Mouse (Mus musculus) erythroid progenitor cell, adult 5-6 weeks (primary cell): ENCODE results near the gene Lgi4. TPM values are rescaled to one million over a fixed set of nuclear protein-coding genes. Genes with fewer than 3 reads are reported as not detected.

Experiments used
- total RNA-seq, 2 experiments: library from RNA; stranded (forward) in 1 of 2; stranded (reverse) in 1 of 2; fragments of 150-400 nt in 1 of 2; fragments of 186-747, 209-891 nt in 1 of 2; gene quantifications; 2 replicates each; pipeline versions ENCODE4 v1.2.3 to v1.2.4; 2015 to 2017; ENCODE audit warnings: low replicate concordance in 2 of 2

The Lgi4 gene
- total RNA-seq, 2 experiments from 2014 or later, result not detected

Other genes starting within 250 kb of the Lgi4 start
- gene Ffar2, start 235.6 kb upstream of the Lgi4 start, total RNA-seq (2015; ENCODE audit: low replicate concordance), result 2.2 and 7.1 TPM in 2 replicates
- 3.1 and 6.0 TPM in 2 replicates for gene Ffar2, start 235.6 kb upstream of the Lgi4 start, total RNA-seq (2017; ENCODE audit: low replicate concordance)
- not detected in 2 replicates for gene Ffar3, start 203.2 kb upstream of the Lgi4 start, total RNA-seq (2015; ENCODE audit: low replicate concordance)
- not detected in 2 replicates for gene Ffar3, start 203.2 kb upstream of the Lgi4 start, total RNA-seq (2017; ENCODE audit: low replicate concordance)
- not detected in 2 replicates for gene Ffar1, start 197.8 kb upstream of the Lgi4 start, total RNA-seq (2015; ENCODE audit: low replicate concordance)
- not detected in 2 replicates for gene Ffar1, start 197.8 kb upstream of the Lgi4 start, total RNA-seq (2017; ENCODE audit: low replicate concordance)
- gene Cd22, start 179.0 kb upstream of the Lgi4 start, total RNA-seq (2015; ENCODE audit: low replicate concordance), result 2.9 and 3.6 TPM in 2 replicates
- gene Cd22, start 179.0 kb upstream of the Lgi4 start, total RNA-seq (2017; ENCODE audit: low replicate concordance), result 1.0 and 3.3 TPM in 2 replicates
- gene Mag, start 144.5 kb upstream of the Lgi4 start, total RNA-seq (2015; ENCODE audit: low replicate concordance), result not detected in 2 replicates
- not detected in 2 replicates for gene Mag, start 144.5 kb upstream of the Lgi4 start, total RNA-seq (2017; ENCODE audit: low replicate concordance)
- not detected in 2 replicates for gene Hamp2, start 134.7 kb upstream of the Lgi4 start, total RNA-seq (2015; ENCODE audit: low replicate concordance)
- not detected in 2 replicates for gene Hamp2, start 134.7 kb upstream of the Lgi4 start, total RNA-seq (2017; ENCODE audit: low replicate concordance)
- not detected in 2 replicates for gene Hamp, start 115.3 kb upstream of the Lgi4 start, total RNA-seq (2015; ENCODE audit: low replicate concordance)
- not detected in 2 replicates for gene Hamp, start 115.3 kb upstream of the Lgi4 start, total RNA-seq (2017; ENCODE audit: low replicate concordance)
- gene Usf2, start 102.5 kb upstream of the Lgi4 start, total RNA-seq (2015; ENCODE audit: low replicate concordance), result 75.9 and 78.6 TPM in 2 replicates
- 121 and 139 TPM in 2 replicates for gene Usf2, start 102.5 kb upstream of the Lgi4 start, total RNA-seq (2017; ENCODE audit: low replicate concordance)
- not detected in 2 replicates for gene Lsr, start 85.9 kb upstream of the Lgi4 start, total RNA-seq (2015; ENCODE audit: low replicate concordance)
- 1.0 TPM in 1 of 2 replicates, not detected in the other for gene Lsr, start 85.9 kb upstream of the Lgi4 start, total RNA-seq (2017; ENCODE audit: low replicate concordance)
- not detected in 2 replicates for gene Fam187b, start 85.6 kb upstream of the Lgi4 start, total RNA-seq (2015; ENCODE audit: low replicate concordance)
- gene Fam187b, start 85.6 kb upstream of the Lgi4 start, total RNA-seq (2017; ENCODE audit: low replicate concordance), result not detected in 2 replicates
- 112 and 145 TPM in 2 replicates for gene Fxyd5, start 16.9 kb upstream of the Lgi4 start, total RNA-seq (2015; ENCODE audit: low replicate concordance)
- 54.3 and 76.5 TPM in 2 replicates for gene Fxyd5, start 16.9 kb upstream of the Lgi4 start, total RNA-seq (2017; ENCODE audit: low replicate concordance)
- gene Fxyd7, start 7.9 kb upstream of the Lgi4 start, total RNA-seq (2015; ENCODE audit: low replicate concordance), result not detected in 2 replicates
- gene Fxyd7, start 7.9 kb upstream of the Lgi4 start, total RNA-seq (2017; ENCODE audit: low replicate concordance), result not detected in 2 replicates
- gene Fxyd1, start 2.1 kb upstream of the Lgi4 start, total RNA-seq (2015; ENCODE audit: low replicate concordance), result not detected in 2 replicates
- gene Fxyd1, start 2.1 kb upstream of the Lgi4 start, total RNA-seq (2017; ENCODE audit: low replicate concordance), result not detected in 2 replicates
- gene Fxyd3, start 17.4 kb downstream of the Lgi4 start, total RNA-seq (2015; ENCODE audit: low replicate concordance), result not detected in 2 replicates
- gene Fxyd3, start 17.4 kb downstream of the Lgi4 start, total RNA-seq (2017; ENCODE audit: low replicate concordance), result not detected in 2 replicates
- 5.9 TPM in 1 of 2 replicates, not detected in the other for gene Hpn, start 55.9 kb downstream of the Lgi4 start, total RNA-seq (2015; ENCODE audit: low replicate concordance)
- gene Hpn, start 55.9 kb downstream of the Lgi4 start, total RNA-seq (2017; ENCODE audit: low replicate concordance), result not detected in 2 replicates
- gene Scn1b, start 67.7 kb downstream of the Lgi4 start, total RNA-seq (2015; ENCODE audit: low replicate concordance), result not detected in 2 replicates
- 1.3 TPM in 1 of 2 replicates, not detected in the other for gene Scn1b, start 67.7 kb downstream of the Lgi4 start, total RNA-seq (2017; ENCODE audit: low replicate concordance)
- gene Gramd1a, start 96.6 kb downstream of the Lgi4 start, total RNA-seq (2015; ENCODE audit: low replicate concordance), result 19.1 and 38.6 TPM in 2 replicates
- 6.7 and 29.1 TPM in 2 replicates for gene Gramd1a, start 96.6 kb downstream of the Lgi4 start, total RNA-seq (2017; ENCODE audit: low replicate concordance)
- not detected in 2 replicates for gene Scgb2b2, start 231.2 kb downstream of the Lgi4 start, total RNA-seq (2015; ENCODE audit: low replicate concordance)
- not detected in 2 replicates for gene Scgb2b2, start 231.2 kb downstream of the Lgi4 start, total RNA-seq (2017; ENCODE audit: low replicate concordance)
- gene Scgb1b2, start 232.5 kb downstream of the Lgi4 start, total RNA-seq (2015; ENCODE audit: low replicate concordance), result not detected in 2 replicates
- not detected in 2 replicates for gene Scgb1b2, start 232.5 kb downstream of the Lgi4 start, total RNA-seq (2017; ENCODE audit: low replicate concordance)